Mouse (Mus musculus) layer of hippocampus, adult 2 months (tissue): ENCODE data around the gene Gabarapl2. TPM values are rescaled to one million over a fixed set of nuclear protein-coding genes. Genes with fewer than 3 reads are reported as not detected.

Experiments used
- DNase-seq, 2 experiments: peaks; one replicate each; pipeline ENCODE4 v3.0.0; 2022; ENCODE audit warnings: low spot score in 2 of 2
- H3K27ac ChIP-seq: fragments of 200-600 bp; 2 replicates; pipeline ENCODE4 v1.8.1; 2022
- H3K4me3 ChIP-seq: fragments of 200-600 bp; 2 replicates; pipeline ENCODE4 v1.8.1; 2022; ENCODE audit warnings: mild to moderate bottlenecking
- CTCF ChIP-seq: fragments of 200-600 bp; conservative IDR thresholded peaks from 2 replicates; pipeline ENCODE4 v1.8.1; 2022; ENCODE audit warnings: antibody characterized with exemption, mild to moderate bottlenecking, moderate library complexity
- total RNA-seq, 2 experiments: library from RNA; stranded (reverse); gene quantifications; 2 replicates each; pipeline ENCODE4 v1.2.3; 2021

Gabarapl2 gene
- total RNA-seq, 2 experiments from 2014 or later, result 208 to 225 TPM

GRCm38 (mm10) chr8:111992013-111992702 lies 51.7 kb downstream of the Gabarapl2 start, which contains the start of gene Adat1:
Gene Adat1, minus strand, starts transcription at chr8:111992302.
- peak; percentile 45 for TF ChIP-seq CTCF
- H3K27ac ChIP-seq, result peak within 1 kb of the TSS; percentile 90
- H3K4me3 ChIP-seq, result peak within 1 kb of the TSS; percentile 92
- DNase-seq, result peak; percentile 88 to 91

GRCm38 (mm10) chr8:111992703-111993039 lies 52.2 kb downstream of the Gabarapl2 start:
- Histone ChIP-seq H3K4me3 (no peak overlapping the region; the same call in 1 of the 2 replicates), H3K27ac (peak overlapping the region; percentile 90; the same call in 1 of the 2 replicates)
- no peak for DNase-seq
- TF ChIP-seq CTCF, result no peak

Other genes with a start within 250 kb of the Gabarapl2 start
- not detected for gene Ctrb1, start 249.7 kb upstream of the Gabarapl2 start, total RNA-seq
- gene Bcar1, start 196.9 kb upstream of the Gabarapl2 start, total RNA-seq, result 10 to 100 TPM; 66.1 to 69.7 TPM
- gene Cfdp1, start 86.4 kb upstream of the Gabarapl2 start, total RNA-seq, result 10 to 100 TPM; 76.3 to 81.2 TPM
- gene Tmem170, start 64.0 kb upstream of the Gabarapl2 start, total RNA-seq, result 1 to 10 TPM; 3.9 to 4.5 TPM
- under 1 TPM; 0.44 to 0.79 TPM for gene Chst5, start 30.3 kb upstream of the Gabarapl2 start, total RNA-seq
- gene Tmem231, start 6.8 kb upstream of the Gabarapl2 start, total RNA-seq, result 10 to 100 TPM; 11.7 to 13.9 TPM
- gene Adat1, start 51.6 kb downstream of the Gabarapl2 start, total RNA-seq, result 1 to 10 TPM; 6.9 TPM
- 10 to 100 TPM; 76.7 to 78.4 TPM for gene Kars, start 70.6 kb downstream of the Gabarapl2 start, total RNA-seq
- gene Terf2ip, start 70.7 kb downstream of the Gabarapl2 start, total RNA-seq, result 10 to 100 TPM; 42.8 to 45.2 TPM
- gene Gm6793, start 74.3 kb downstream of the Gabarapl2 start, total RNA-seq, result not detected